Mouse (Mus musculus): ENCODE results near the gene Arhgef39. TPM values are rescaled to one million over a fixed set of nuclear protein-coding genes. Genes with fewer than 3 reads are reported as not detected.

The Arhgef39 gene
- polyA plus RNA-seq (2017; shearing (Covaris generic)) = 4.9 TPM

GRCm38 (mm10) chr4:43499407-43500333 lies at the start of gene Arhgef39:
Gene Arhgef39, minus strand, starts transcription at chr4:43499695.

DNA sequence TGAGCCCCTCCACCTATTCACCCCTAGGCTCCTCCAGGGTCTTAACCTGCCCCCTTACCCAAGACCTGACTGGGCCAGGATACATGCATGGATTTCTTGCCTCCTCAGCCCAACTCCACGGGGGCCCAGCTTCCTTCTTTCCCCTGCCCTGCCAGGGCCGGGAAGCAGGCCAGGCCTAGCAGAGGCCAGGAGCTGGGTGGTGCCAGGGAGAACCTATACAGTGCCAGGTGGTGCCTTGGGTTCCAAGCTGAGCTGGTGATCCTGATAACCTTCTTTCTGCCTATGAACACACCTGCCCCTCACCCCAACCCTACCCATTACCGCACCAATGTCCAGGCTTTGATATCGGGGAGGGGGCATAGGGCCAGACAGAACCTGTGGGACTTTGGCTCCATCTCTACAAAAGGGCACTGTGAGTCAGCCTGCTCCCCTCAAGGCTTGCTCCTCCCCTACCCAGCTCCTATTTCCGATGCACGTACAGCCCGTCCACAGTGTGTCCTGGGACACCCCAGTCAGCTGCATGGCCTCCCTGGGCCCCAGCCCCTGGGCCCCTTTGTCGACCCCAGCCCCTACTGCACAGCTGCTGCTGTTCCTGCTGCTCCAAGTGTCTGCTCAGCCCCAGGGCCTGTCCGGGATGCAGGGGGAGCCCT lies 7.2 kb upstream of the Arhgef39 start, which contains the start of gene Car9:
Gene Car9, plus strand, starts transcription at position 431 of the 650 bp plus-strand sequence.

DNA sequence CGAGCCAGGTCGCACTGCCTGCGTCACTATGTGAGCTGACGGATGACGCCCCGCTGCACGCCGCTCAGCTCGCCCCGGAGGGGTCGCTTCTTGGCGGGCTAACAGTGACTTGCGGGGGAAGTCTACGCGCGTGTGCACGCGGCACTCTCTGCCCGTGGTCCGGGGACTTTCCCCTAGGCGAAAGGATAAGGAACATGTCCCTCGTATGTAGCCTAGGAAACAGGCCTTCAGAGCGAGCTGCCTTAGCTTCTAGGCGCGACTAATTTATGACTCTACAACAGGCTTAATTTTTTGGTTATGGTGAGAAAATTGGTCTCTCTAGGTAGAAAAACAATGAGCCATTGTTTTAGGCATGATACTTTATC lies 6.7 kb downstream of the Arhgef39 start, which contains the start of gene Ccdc107:
Gene Ccdc107, plus strand, starts transcription at position 80 of the 365 bp plus-strand sequence.

DNA sequence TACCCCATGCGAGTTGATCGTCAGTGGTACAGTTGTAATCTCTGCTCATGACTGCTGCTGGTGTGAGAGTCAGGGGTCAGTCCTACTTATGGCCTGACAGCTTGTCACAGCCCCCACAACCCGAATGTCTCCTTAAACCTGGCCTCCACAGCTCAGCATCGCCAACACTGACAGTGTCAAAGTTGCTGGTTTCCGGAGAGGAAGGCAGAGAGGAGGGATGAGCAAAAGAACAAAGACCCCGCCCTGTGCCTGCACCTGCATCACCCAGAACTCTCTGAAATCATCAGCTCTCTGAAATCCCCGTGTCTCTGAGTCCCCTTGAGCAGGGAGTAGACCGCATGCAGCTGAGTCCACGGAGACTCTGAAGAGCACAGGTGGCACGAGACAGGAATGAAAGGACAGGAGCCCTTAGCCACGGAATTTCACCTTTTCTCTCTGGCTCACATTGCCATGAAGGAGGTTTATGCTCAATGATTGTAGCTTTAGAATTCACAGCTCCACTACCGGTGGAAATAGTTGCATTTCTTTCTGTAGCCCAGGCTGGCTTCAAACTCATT lies 15.9 kb downstream of the Arhgef39 start, which contains the start of gene Sit1:
Gene Sit1, minus strand, starts transcription at position 200 of the 557 bp plus-strand sequence.

DNA sequence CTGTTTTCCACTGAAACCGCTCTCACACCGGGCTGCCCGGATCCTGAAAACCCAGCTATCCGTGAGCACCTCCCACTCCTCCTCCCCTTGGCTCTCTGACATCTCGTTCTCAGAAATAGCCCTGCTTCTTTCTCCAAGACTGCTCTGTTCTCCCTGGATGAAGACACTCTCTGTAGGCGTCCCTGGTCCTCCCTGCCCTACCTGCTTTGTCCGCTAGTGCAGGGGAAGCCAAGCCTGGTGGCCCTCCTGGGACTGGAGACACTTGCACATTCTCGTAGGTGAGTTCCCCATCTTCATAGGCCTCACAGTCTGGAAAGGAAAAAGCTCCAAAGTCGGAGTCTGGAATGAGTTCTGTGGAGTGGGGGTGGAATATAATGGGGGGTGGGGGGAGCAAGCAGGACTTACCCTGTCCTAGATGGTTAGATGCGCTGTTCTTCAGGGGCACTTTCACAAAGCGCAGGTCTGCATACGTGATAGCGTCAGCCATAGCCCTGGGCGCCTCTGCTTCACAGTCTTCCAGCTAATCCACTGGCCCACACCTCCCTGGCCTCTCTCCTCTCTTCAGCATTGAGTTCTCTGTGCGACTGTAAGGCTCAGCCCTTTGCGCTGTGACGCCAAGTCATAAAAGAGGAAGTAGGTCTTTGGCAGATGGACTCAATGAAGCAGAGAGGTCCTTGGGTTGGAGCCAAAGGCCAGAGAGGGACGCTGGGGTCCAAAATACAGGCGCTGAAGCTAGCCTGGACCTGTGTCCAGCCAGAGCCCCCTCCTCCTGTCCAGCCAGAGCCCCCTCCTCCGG lies 45.3 kb downstream of the Arhgef39 start, which contains the start of gene Cd72:
Gene Cd72, minus strand, starts transcription at position 588 of the 796 bp plus-strand sequence.

Other genes starting within 250 kb of the Arhgef39 start
- 0.07 TPM for gene Atp8b5, start 232.5 kb downstream of the Arhgef39 start, polyA plus RNA-seq (2017; shearing (Covaris generic))
- gene Rusc2, start 117.7 kb downstream of the Arhgef39 start, polyA plus RNA-seq (2017; shearing (Covaris generic)) = not detected
- not detected for gene Fam166b, start 70.6 kb downstream of the Arhgef39 start, polyA plus RNA-seq (2017; shearing (Covaris generic))
- 0.48 TPM for gene Tesk1, start 57.8 kb downstream of the Arhgef39 start, polyA plus RNA-seq (2017; shearing (Covaris generic))
- 54.1 TPM for gene Cd72, start 45.1 kb downstream of the Arhgef39 start, polyA plus RNA-seq (2017; shearing (Covaris generic))
- 146 TPM for gene Sit1, start 16.0 kb downstream of the Arhgef39 start, polyA plus RNA-seq (2017; shearing (Covaris generic))
- gene Ccdc107, start 6.8 kb downstream of the Arhgef39 start, polyA plus RNA-seq (2017; shearing (Covaris generic)) = 75.3 TPM
- gene Car9, start 7.3 kb upstream of the Arhgef39 start, polyA plus RNA-seq (2017; shearing (Covaris generic)) = 0.90 TPM
- gene Tpm2, start 24.1 kb upstream of the Arhgef39 start, polyA plus RNA-seq (2017; shearing (Covaris generic)) = not detected
- 86.8 TPM for gene Creb3, start 62.6 kb upstream of the Arhgef39 start, polyA plus RNA-seq (2017; shearing (Covaris generic))
- 436 TPM for gene Tln1, start 63.0 kb upstream of the Arhgef39 start, polyA plus RNA-seq (2017; shearing (Covaris generic))
- 24.1 TPM for gene Rgp1, start 79.0 kb upstream of the Arhgef39 start, polyA plus RNA-seq (2017; shearing (Covaris generic))
- 27.6 TPM for gene Gba2, start 79.2 kb upstream of the Arhgef39 start, polyA plus RNA-seq (2017; shearing (Covaris generic))
- 3.2 TPM for gene Msmp, start 84.8 kb upstream of the Arhgef39 start, polyA plus RNA-seq (2017; shearing (Covaris generic))
- gene Npr2, start 132.2 kb upstream of the Arhgef39 start, polyA plus RNA-seq (2017; shearing (Covaris generic)) = not detected
- gene Spag8, start 153.9 kb upstream of the Arhgef39 start, polyA plus RNA-seq (2017; shearing (Covaris generic)) = 0.38 TPM
- gene Hint2, start 156.8 kb upstream of the Arhgef39 start, polyA plus RNA-seq (2017; shearing (Covaris generic)) = 70.9 TPM
- gene Tmem8b, start 169.3 kb upstream of the Arhgef39 start, polyA plus RNA-seq (2017; shearing (Covaris generic)) = 0.83 TPM
- gene Fam221b, start 169.4 kb upstream of the Arhgef39 start, polyA plus RNA-seq (2017; shearing (Covaris generic)) = 1.4 TPM
- gene Olfr70, start 201.1 kb upstream of the Arhgef39 start, polyA plus RNA-seq (2017; shearing (Covaris generic)) = not detected
- not detected for gene Olfr71, start 210.6 kb upstream of the Arhgef39 start, polyA plus RNA-seq (2017; shearing (Covaris generic))
- gene Hrct1, start 227.5 kb upstream of the Arhgef39 start, polyA plus RNA-seq (2017; shearing (Covaris generic)) = not detected
- not detected for gene Spaar, start 230.3 kb upstream of the Arhgef39 start, polyA plus RNA-seq (2017; shearing (Covaris generic))

Measured in activated CD4-positive, CD25-positive, alpha-beta regulatory T cell, adult 9 weeks (primary cell).